Mouse (Mus musculus) liver, embryonic 11.5 days (tissue): ENCODE measurements at regions not wholly inside any gene's neighbourhood (a gene's known extent, or its start where the extent isn't known, plus 50 kb on each side); places are given as distances from the start of the nearest gene placed in this dataset.

Source experiments
- ATAC-seq: fragments of 200-750 bp; cut with Nextera tagmentation; replicated peaks from 2 replicates; pipeline ENCODE4 v1.8.0; 2017; ENCODE audit warnings: moderate number of reproducible peaks, mild to moderate bottlenecking, moderate TSS enrichment, moderate library complexity; ENCODE audit not compliant: low FRiP score
- DNase-seq: peaks from one replicate; pipeline ENCODE4 v3.0.0-alpha.2; 2017; ENCODE audit warnings: low spot score
- H3K27ac ChIP-seq: fragments of 300-500 bp; sonication (generic); 2 replicates; pipeline ENCODE4 v1.5.1; 2014; ENCODE audit warnings: mild to moderate bottlenecking, low read depth, low read length, control low read depth
- H3K27me3 ChIP-seq: fragments of 300-500 bp; sonication (generic); replicated peaks from 2 replicates; pipeline ENCODE4 v1.6.1; 2014; ENCODE audit warnings: low read length, mixed read lengths; ENCODE audit not compliant: control insufficient read depth, insufficient read depth
- H3K36me3 ChIP-seq: fragments of 300-500 bp; sonication (generic); 2 replicates; pipeline ENCODE4 v1.6.1; 2014; ENCODE audit warnings: mild to moderate bottlenecking, low read length, moderate library complexity, mixed read lengths; ENCODE audit not compliant: control insufficient read depth, insufficient read depth
- H3K4me1 ChIP-seq: fragments of 300-500 bp; sonication (generic); replicated peaks from 2 replicates; pipeline ENCODE4 v1.6.1; 2014; ENCODE audit warnings: low read length, mixed read lengths; ENCODE audit not compliant: control insufficient read depth, insufficient read depth
- H3K4me2 ChIP-seq: fragments of 300-500 bp; sonication (generic); 2 replicates; pipeline ENCODE4 v1.6.1; 2014; ENCODE audit warnings: mild to moderate bottlenecking, control low read depth, moderate library complexity
- H3K4me3 ChIP-seq: fragments of 300-500 bp; sonication (generic); 2 replicates; pipeline ENCODE4 v1.5.1; 2014; ENCODE audit warnings: low read depth, low read length, control low read depth
- H3K9ac ChIP-seq: fragments of 300-500 bp; sonication (generic); 2 replicates; pipeline ENCODE4 v1.6.1; 2014; ENCODE audit warnings: low read depth, low read length, control low read depth
- H3K9me3 ChIP-seq: fragments of 300-500 bp; sonication (generic); 2 replicates; pipeline ENCODE4 v1.6.1; 2016; ENCODE audit warnings: low read length, inconsistent platforms, mixed read lengths; ENCODE audit not compliant: control insufficient read depth
- WGBS: fragments of 180-500 bp; shearing (Covaris S2); extraction: QIAGEN DNeasy Blood & Tissue Kit; methylation state at CpG from one replicate; pipeline ENCODE4 v1.1.7; 2014; 5-methylcytosine and 5-hydroxymethylcytosine counted together

- H3K9ac ChIP-seq = no peak overlapping the region
- peaks cover 15% of the 10 kb centered on the region for H3K27me3 ChIP-seq
- ATAC-seq = no peak
- H3K36me3 ChIP-seq = no peaks in the 10 kb centered on the region
- H3K4me3 ChIP-seq = no peak overlapping the region
- H3K27ac ChIP-seq = no peak overlapping the region
- H3K4me2 ChIP-seq = no peak overlapping the region
- 62% methylated on average over 4 of the region's 4 CpGs for WGBS
- H3K4me1 ChIP-seq = peaks cover 16% of the 10 kb centered on the region
- no peaks in the 10 kb centered on the region for H3K9me3 ChIP-seq
- DNase-seq = no peak
Measured at GRCm38 (mm10) chr6:100159817-100160216, 127.5 kb downstream of the Rybp start.

- no peaks in the 10 kb centered on the region for H3K9me3 ChIP-seq
- DNase-seq = no peak
- ATAC-seq = no peak
- WGBS = 52% methylated on average over 1 of the region's 1 CpGs
- H3K9ac ChIP-seq = no peak overlapping the region
- H3K4me1 ChIP-seq = peaks cover 16% of the 10 kb centered on the region
- no peak overlapping the region for H3K4me2 ChIP-seq
- no peak overlapping the region for H3K27ac ChIP-seq
- H3K27me3 ChIP-seq = peaks cover 15% of the 10 kb centered on the region
- no peak overlapping the region for H3K4me3 ChIP-seq
- no peaks in the 10 kb centered on the region for H3K36me3 ChIP-seq
Measured at GRCm38 (mm10) chr6:100159246-100159645, 128.0 kb downstream of the Rybp start.

DNA sequence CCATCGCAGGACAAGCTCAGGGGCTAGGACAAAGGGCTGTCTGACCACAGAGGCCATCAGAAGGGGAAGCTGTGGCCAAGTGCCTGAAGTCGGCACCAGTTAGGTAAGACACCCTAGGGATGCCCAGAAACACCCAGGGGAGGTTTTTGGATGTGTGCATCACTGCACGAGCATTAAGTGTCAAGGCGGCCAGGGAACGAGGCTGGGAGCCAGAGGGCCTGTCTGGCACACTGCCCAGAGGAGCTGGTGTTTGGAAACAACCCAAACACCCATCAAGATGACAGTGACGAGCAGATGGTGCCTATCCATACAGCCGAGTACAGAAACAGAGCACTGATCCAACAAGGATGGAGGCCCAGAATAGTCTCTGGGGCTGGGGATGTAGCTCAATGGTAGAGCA, 130.0 kb downstream of the Rybp start:
- H3K9me3 ChIP-seq = no peaks in the 10 kb centered on the region
- DNase-seq (no peak), ATAC-seq (no peak)
- H3K4me1 ChIP-seq = peaks cover 6% of the 10 kb centered on the region
- 45% methylated on average over 7 of the region's 7 CpGs for WGBS
- no peak overlapping the region for H3K27ac ChIP-seq
- H3K4me3 ChIP-seq = no peak overlapping the region
- no peak overlapping the region for H3K9ac ChIP-seq
- H3K4me2 ChIP-seq = no peak overlapping the region
- H3K36me3 ChIP-seq = no peaks in the 10 kb centered on the region
- peaks cover 3% of the 10 kb centered on the region; the same call in 1 of the 2 replicates for H3K27me3 ChIP-seq

- no peak overlapping the region for H3K9ac ChIP-seq
- DNase-seq = no peak
- ATAC-seq = no peak
- WGBS = 66% methylated on average over 4 of the region's 4 CpGs
- no peaks in the 10 kb centered on the region for H3K36me3 ChIP-seq
- no peak overlapping the region for H3K27ac ChIP-seq
- H3K4me1 ChIP-seq = peaks cover 6% of the 10 kb centered on the region
- peak overlapping the region; percentile 39 for H3K4me2 ChIP-seq
- no peak overlapping the region for H3K4me3 ChIP-seq
- H3K9me3 ChIP-seq = no peaks in the 10 kb centered on the region
- no peaks in the 10 kb centered on the region for H3K27me3 ChIP-seq
Measured at GRCm38 (mm10) chr6:100156163-100156562, 131.1 kb downstream of the Rybp start.

DNA sequence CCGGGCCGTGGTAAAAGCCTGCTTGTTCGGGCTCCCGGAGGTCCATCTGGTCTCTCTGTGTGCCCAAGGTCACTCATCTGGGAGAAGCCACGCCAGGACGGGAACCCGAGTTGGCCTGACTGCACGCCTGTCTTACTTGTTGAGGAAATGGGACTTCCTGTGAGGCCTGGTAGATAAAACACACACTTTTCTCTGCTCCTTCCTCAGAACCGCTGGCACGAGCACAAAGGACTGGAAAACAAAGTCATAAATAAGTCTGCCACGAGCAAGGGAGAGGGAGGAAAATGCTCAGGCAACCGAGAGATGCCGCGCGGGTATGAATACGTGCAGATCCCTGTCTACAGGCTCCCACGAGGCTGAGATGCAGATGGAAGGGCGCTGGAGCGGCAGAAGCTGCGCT, 131.6 kb downstream of the Rybp start:
- Histone ChIP-seq H3K4me1 (peaks cover 6% of the 10 kb centered on the region), H3K27ac (peak overlapping the region; percentile 38; the same call in 1 of the 2 replicates), H3K36me3 (no peaks in the 10 kb centered on the region), H3K4me2 (peak overlapping the region; percentile 39), H3K4me3 (no peak overlapping the region), H3K27me3 (no peaks in the 10 kb centered on the region), H3K9ac (no peak overlapping the region), H3K9me3 (no peaks in the 10 kb centered on the region)
- ATAC-seq (peak; percentile 43; the same call in 1 of the 2 replicates), DNase-seq (no peak)
- 38% methylated on average over 20 of the region's 20 CpGs for WGBS

DNA sequence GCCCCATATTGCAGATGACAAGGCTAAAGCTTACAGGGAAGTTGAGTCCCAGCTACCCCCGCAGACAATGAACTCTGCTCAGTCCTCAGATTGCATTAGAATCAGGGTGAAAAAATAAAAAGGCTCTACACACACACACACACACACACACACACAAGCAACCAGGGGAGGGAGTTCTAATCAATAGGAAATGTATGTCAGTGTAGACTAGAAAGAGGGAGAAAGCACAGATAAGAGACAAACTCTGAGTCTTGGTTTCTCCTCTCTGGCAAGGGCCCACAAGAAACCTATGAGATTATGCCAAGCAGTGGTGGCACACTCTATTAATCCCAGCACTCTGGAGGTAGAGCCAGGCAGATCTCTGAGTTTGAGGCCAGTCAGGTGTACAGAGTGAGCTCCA, 135.8 kb downstream of the Rybp start:
- DNase-seq = no peak
- H3K9me3 ChIP-seq = no peaks in the 10 kb centered on the region
- H3K4me2 ChIP-seq = no peak overlapping the region
- WGBS = 65% methylated on average over 1 of the region's 1 CpGs
- no peak overlapping the region for H3K4me3 ChIP-seq
- no peaks in the 10 kb centered on the region for H3K36me3 ChIP-seq
- H3K27ac ChIP-seq = no peak overlapping the region
- no peak overlapping the region for H3K9ac ChIP-seq
- no peaks in the 10 kb centered on the region for H3K27me3 ChIP-seq
- no peak for ATAC-seq
- H3K4me1 ChIP-seq = peaks cover 3% of the 10 kb centered on the region; the same call in 1 of the 2 replicates

GRCm38 (mm10) chr6:100150703-100151208, 136.5 kb downstream of the Rybp start:
- WGBS = 57% methylated on average over 6 of the region's 6 CpGs
- ATAC-seq = no peak
- Histone ChIP-seq H3K27ac (no peak overlapping the region), H3K27me3 (no peaks in the 10 kb centered on the region; the same call in 1 of the 2 replicates), H3K9ac (no peak overlapping the region), H3K36me3 (no peaks in the 10 kb centered on the region), H3K4me2 (no peak overlapping the region), H3K4me3 (no peak overlapping the region), H3K4me1 (peaks cover 5% of the 10 kb centered on the region; the same call in 1 of the 2 replicates), H3K9me3 (no peaks in the 10 kb centered on the region)
- no peak for DNase-seq

- Histone ChIP-seq H3K4me3 (no peak overlapping the region), H3K36me3 (no peaks in the 10 kb centered on the region), H3K27ac (no peak overlapping the region), H3K27me3 (no peaks in the 10 kb centered on the region; the same call in 1 of the 2 replicates), H3K9ac (no peak overlapping the region), H3K9me3 (no peaks in the 10 kb centered on the region), H3K4me2 (no peak overlapping the region), H3K4me1 (peaks cover 8% of the 10 kb centered on the region)
- no peak for ATAC-seq
- 77% methylated on average over 5 of the region's 5 CpGs for WGBS
- no peak for DNase-seq
Measured at GRCm38 (mm10) chr6:100149458-100149852, 137.8 kb downstream of the Rybp start.

- ATAC-seq (no peak), DNase-seq (no peak)
- no peaks in the 10 kb centered on the region for H3K9me3 ChIP-seq
- 64% methylated on average over 4 of the region's 4 CpGs for WGBS
- H3K9ac ChIP-seq = no peak overlapping the region
- H3K4me2 ChIP-seq = no peak overlapping the region
- no peak overlapping the region for H3K27ac ChIP-seq
- no peaks in the 10 kb centered on the region; the same call in 1 of the 2 replicates for H3K27me3 ChIP-seq
- no peak overlapping the region for H3K4me3 ChIP-seq
- no peaks in the 10 kb centered on the region for H3K36me3 ChIP-seq
- H3K4me1 ChIP-seq = peaks cover 12% of the 10 kb centered on the region
Measured at GRCm38 (mm10) chr6:100148751-100149457, 138.4 kb downstream of the Rybp start.
